Mouse (Mus musculus): Measurements from ENCODE around the gene Cyp8b1.

Cyp8b1 gene

DNA sequence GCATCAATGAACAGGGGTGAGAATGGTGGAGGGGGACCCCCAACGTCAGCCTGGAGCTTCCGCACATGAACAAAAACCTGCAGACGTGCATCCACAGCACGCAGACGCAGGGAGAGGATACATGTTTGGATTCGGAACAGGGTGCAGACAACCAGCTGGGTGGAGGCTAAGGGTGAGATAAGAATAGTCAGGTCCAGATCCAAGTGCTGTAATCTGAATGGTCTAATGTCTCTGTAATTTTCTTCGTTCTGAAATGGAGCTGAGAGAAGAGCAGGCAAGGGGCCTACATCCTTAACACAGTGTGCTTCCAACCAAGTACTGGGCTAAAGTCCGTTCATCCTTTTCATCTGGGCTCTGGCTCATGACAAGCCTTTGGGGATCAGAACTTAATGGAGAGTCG, 24.8 kb downstream of the Cyp8b1 start:
- no peak for DNase-seq (ENCODE audit: low spot score)

- peak; percentile 63 for DNase-seq (ENCODE audit: low spot score)
These were observed 25.6 kb downstream of the Cyp8b1 start for GRCm38 (mm10) chr9:121890441-121890941.

GRCm38 (mm10) chr9:121889927-121890440, 26.1 kb downstream of the Cyp8b1 start:
- no peak for DNase-seq (ENCODE audit: low spot score)

- DNase-seq (ENCODE audit: low spot score): no peak
These were observed 34.1 kb downstream of the Cyp8b1 start for GRCm38 (mm10) chr9:121882015-121882457.

DNA sequence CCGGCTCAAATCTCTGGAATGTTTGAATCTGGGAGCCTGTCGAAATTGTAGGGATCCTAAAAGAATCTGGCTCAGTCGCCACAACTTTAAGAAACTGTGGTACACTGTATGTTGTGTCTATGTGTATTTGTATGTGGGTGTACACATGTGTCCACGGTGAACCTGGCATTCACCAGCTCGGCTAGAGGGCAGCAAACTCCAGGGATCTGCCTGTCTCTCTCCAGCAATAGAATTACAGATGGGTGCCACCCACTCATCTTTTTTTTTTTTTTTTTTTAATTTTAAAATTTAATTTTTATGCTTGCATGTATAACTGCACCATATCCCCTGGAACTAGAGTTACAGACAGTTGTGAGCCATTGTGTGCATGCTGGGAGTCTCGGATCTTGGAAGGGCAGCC, 34.8 kb downstream of the Cyp8b1 start:
- DNase-seq (ENCODE audit: low spot score): no peak

DNA sequence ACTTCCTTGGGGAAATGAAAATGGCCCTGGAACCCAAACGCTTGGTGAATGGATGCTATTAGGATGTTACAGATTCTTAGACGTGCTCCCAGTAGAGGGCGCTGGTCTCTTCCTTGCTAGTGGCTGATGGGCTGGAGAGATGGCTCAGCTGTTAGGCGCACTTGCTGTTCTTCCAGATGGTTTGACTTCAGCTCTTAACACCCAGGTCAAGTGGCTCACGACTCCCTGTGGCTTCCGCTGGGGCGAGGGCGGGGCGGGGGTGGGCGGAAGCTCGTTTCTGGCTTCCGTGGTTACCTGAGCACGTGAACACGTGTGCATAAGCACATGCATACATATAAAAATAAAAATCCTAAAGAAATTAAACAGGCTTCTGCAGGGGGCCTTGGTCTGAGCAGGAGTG, 35.3 kb downstream of the Cyp8b1 start:
- peak; percentile 77 for DNase-seq (ENCODE audit: low spot score)

DNA sequence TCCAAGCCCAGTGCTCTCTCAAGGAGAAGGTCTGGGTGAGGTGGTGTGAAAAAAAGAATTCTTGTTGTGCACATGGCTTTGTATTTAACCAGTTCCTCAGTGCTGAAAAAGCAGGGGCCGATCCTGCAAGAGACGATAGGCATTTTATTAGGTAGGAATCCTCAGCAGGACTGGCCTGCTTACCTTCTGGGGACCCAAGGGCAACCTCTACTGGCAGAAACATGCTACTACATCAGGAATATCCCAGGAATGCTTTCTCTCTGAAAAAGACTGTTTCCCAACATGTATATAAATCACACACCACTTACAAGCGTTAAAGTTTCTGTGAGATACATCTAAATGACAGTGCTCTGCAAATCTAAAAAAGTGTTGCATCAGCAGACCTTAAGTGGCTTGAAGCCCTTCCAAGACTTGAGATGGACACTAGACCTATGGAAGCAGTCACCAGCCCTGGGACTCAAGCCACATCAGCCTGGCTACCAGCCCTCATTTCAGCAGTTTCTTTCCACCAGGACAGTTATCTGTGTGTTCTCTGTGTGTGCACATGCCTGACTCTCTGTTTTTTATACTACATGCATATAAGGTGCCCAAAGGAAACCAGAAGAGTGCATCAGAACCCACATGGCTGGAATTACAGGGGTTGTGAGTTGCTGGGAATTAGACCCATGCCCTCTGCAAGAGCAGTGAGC, 38.9 kb downstream of the Cyp8b1 start:
- DNase-seq (ENCODE audit: low spot score): no peak

DNA sequence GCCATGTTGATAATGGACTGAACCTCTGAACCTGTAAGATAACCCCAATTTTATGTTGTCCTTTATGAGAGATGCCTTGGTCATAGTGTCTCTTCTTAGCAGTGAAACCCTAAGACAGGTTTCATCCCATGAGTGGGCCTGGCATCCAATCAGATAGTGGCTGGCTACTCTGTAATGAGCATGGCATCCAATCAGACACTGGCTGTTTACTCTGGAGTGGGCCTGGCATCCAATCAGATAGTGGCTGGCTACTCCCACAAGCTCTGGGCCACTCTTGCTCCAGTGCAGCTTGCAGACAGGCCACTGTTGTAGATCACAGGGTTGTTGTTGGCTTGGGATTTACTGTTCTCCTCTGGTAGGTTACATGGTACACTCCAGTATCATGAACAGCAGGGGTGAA, 42.5 kb downstream of the Cyp8b1 start:
- peak; percentile 17 for DNase-seq (ENCODE audit: low spot score)

DNA sequence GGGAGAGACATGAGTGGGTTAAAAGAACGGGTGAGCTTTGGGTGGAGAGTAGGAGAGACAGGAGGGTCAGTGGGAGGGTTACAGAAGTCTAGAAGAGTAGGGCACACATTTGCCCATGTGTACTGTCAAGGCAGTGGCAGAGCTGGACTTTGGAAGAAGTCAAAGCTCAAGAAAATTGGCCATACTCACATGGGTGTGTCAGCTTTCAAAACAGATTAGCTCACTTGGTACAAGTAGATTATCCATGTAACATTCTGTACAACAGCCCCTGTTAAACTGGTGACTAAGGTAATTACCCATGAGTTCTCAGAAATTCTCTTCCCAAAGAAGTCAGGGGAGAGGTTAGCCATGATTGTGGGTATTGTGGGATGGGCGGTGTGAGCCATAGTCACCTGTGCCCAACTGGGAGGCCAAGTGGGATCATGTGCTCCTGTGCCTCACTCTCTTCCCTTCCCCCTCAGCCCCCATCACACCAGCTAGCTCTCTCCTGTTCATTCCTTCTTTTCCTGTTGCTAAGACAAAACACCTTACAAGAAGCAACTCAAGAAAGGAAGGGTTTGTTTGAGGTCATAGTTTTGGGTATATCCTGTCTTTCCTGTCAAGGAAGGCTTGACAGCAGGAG, 43.9 kb downstream of the Cyp8b1 start:
- DNase-seq (ENCODE audit: low spot score): no peak

DNA sequence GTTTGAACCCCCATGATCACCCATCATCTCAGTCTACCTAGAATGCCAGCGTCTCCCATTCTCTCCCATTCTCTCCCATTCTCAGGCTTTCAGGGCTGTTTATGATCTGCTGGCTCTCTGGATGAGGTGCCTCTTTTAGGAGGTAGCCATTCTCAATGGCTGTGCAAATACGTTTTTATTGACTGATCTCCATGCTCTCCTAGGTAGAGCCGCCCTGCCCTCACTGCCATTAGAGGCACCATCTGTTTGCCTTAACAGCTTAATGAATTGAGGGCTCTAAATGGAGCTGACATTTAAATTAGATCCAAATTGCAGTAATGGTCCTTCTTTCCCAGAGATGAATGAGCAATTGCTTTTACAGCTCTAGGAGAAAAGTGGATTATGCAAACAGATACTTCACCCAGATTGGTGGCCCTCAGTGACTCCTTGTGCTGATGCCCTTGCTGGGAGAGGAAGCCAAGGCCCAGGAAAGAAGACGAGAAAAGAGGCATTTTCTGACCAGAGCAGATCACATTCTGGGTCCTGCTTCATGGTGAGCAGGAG, 46.1 kb downstream of the Cyp8b1 start:
- peak; percentile 2 for DNase-seq (ENCODE audit: low spot score)

DNA sequence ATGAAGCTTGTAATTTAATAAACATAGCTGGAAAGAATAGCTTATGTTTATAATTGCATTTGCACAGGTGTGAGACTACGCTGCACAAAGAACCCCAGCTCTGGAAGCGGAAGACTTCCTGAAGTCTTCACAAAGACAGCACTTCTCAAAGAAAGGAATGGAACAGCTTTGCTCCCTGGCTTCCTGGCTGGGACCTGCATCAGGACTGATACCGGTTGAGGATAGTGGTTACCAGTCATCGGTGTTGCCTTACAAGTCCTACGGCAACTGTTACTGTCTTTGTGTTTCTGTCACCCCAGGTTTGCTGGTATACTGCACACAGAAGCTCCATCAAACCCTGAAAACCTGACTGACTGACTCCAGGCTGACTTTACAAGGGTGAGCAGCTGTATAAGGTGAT, 46.7 kb downstream of the Cyp8b1 start:
- no peak for DNase-seq (ENCODE audit: low spot score)

DNA sequence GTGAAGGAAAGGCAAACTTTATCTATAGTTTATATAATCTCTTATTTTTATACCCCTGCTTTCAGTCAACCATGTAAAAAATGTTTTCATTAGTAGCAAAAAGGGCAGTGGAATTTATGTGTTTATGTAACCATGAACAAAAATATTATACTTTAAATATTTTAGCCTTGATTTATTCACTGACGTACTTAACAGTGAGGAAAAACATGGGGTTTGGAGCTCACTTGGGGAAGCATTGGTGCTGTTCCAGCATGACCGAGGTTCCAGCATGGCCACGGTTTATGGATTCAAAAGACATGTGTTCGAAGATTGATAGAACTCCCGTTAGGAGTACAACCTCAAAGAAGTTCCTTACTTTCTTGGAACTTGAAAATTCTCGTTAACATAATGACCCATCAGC, 47.9 kb downstream of the Cyp8b1 start:
- DNase-seq (ENCODE audit: low spot score): no peak

DNA sequence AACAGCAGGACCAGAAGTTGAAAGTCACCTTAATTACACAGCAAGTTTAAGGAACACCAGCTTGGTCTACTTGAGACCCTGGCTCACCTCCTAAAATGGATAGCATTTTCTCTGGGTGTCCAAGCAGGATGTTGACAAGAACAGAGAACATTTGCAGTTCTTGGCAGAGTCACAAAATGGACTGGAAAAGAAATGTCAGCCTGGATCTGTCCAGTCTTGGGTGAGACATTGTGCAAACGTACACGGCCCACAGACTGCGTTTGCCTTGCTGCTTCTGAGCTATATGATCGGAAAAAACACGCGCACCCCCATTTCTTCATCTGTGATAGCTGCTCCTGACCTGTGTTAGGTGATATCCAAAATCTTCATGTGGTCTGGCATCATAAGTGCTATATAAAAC, 48.5 kb downstream of the Cyp8b1 start:
- DNase-seq (ENCODE audit: low spot score): no peak

- DNase-seq (ENCODE audit: low spot score): no peak
These were observed 50.6 kb downstream of the Cyp8b1 start for GRCm38 (mm10) chr9:121865425-121866008.

DNA sequence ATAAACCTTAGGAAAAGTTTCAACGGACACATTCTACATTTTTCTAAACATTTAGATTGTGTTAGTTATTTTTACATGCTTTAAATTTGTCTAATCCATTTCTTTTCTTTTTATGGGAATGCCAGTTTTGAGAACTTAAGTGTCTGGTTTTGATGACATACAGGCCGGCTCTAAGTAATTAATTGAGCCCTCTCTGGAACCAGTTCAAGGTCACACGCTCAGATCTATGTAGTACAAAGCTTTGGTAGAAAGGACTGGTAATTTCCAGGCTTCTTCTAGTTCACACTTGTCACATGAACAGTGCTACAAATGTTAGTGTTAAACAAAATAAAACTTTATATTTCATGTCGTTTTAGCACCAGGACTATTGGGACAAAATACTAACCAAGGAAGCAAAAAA, 51.3 kb downstream of the Cyp8b1 start:
- DNase-seq (ENCODE audit: low spot score): no peak
